Mouse (Mus musculus): ENCODE measurements at regions not wholly inside any gene's neighbourhood (a gene's known extent, or its start where the extent isn't known, plus 50 kb on each side); places are given as distances from the start of the nearest gene placed in this dataset.

- DNase-seq (ENCODE audit: low read depth, low spot score): no peak
Observed at GRCm38 (mm10) chr7:58093523-58093922, 562.4 kb upstream of the Atp10a start.

- DNase-seq (ENCODE audit: low read depth, low spot score): no peak
Observed at GRCm38 (mm10) chr7:58078825-58079224, 569.0 kb upstream of the Gabra5 start.

GRCm38 (mm10) chr7:58032975-58033374, 523.1 kb upstream of the Gabra5 start:
- peak; percentile 2 for DNase-seq (ENCODE audit: low read depth, low spot score)

GRCm38 (mm10) chr7:58032111-58032510, 522.3 kb upstream of the Gabra5 start:
- no peak for DNase-seq (ENCODE audit: low read depth, low spot score)

GRCm38 (mm10) chr7:57992406-57993223, 482.8 kb upstream of the Gabra5 start:
- no peak for DNase-seq (ENCODE audit: low read depth, low spot score)

- DNase-seq (ENCODE audit: low read depth, low spot score): no peak
Observed at GRCm38 (mm10) chr7:57983192-57983591, 473.3 kb upstream of the Gabra5 start.

- DNase-seq (ENCODE audit: low read depth, low spot score): no peak
Observed at GRCm38 (mm10) chr7:57966216-57966615, 456.4 kb upstream of the Gabra5 start.

GRCm38 (mm10) chr7:57958871-57959270, 449.0 kb upstream of the Gabra5 start:
- no peak for DNase-seq (ENCODE audit: low read depth, low spot score)
